In the genomic region with DNA sequence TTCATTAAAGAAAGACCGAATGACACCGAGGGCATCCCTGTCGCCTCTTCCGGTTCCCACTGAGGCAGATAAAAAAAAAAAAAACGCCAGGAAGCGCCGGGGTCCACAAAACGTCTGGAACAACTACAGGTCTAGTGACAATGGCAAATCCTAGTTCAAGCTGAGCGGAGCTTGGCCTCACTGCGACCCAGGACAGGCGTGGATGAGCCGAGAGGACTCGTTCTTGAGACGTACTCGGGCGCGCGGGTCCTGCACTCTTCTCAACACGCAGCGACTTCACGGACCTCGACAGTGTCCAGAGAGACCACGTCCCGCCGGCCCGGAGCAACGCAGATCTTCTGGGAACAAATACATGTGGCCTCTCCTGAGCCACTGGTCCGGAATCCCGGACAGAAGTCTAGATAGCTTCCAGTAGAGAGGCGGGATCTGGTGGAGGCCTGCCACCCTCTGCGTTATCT, we compare ENCODE assay signal across 8 mouse cellular contexts. TPM values are rescaled to one million over a fixed set of nuclear protein-coding genes. Genes with fewer than 3 reads are reported as not detected.
DNase-seq lines count a peak whose midpoint lies in the region; ATAC-seq lines count a peak whose summit lies in the region.

No protein-coding gene starts in this region.

- peaks cover 53% of the 10 kb centered on the region for H3K27me3 ChIP-seq in intestine, embryonic 14.5 days (replicated peaks; ENCODE audit: control insufficient read depth, insufficient read depth, low read length)

- peak overlapping the region; percentile 48 for H3K4me3 ChIP-seq in intestine, embryonic 14.5 days (ENCODE audit: low read depth, low read length)
- H3K4me3 ChIP-seq in macrophage (ENCODE audit: inconsistent target), result peak overlapping the region; percentile 14; the same call in 1 of the 2 replicates

- peak; percentile 22 for DNase-seq in CD4-positive, CD25-positive, alpha-beta regulatory T cell, adult 2 months (ENCODE audit: low read depth, low spot score)
- DNase-seq in thymus, postnatal 4 days, result peak; percentile 21
- DNase-seq in thymus, postnatal 36 days, result no peak
- DNase-seq in intestine, embryonic 14.5 days (ENCODE audit: low spot score), result peak; percentile 84
- no peak for DNase-seq in adipocyte (ENCODE audit: low spot score)
- DNase-seq in urinary bladder, postnatal 10 days (ENCODE audit: low spot score), result no peak

- H3K9ac ChIP-seq in intestine, embryonic 14.5 days (ENCODE audit: low read length), result peak overlapping the region; percentile 3; the same call in 1 of the 2 replicates

- no peak overlapping the region for H3K27ac ChIP-seq in intestine, embryonic 14.5 days (ENCODE audit: low read depth)
- no peak overlapping the region for H3K27ac ChIP-seq in macrophage

- H3K9me3 ChIP-seq in intestine, embryonic 14.5 days (ENCODE audit: control insufficient read depth, low read length), result no peaks in the 10 kb centered on the region; the same call in 1 of the 2 replicates

- no peaks in the 10 kb centered on the region for H3K36me3 ChIP-seq in intestine, embryonic 14.5 days (ENCODE audit: control insufficient read depth, insufficient read depth, low read length)
- no peaks in the 10 kb centered on the region for H3K36me3 ChIP-seq in macrophage (ENCODE audit: inconsistent target)

- no peaks in the 10 kb centered on the region for H3K79me2 ChIP-seq in macrophage (ENCODE audit: inconsistent target)

- H3K4me2 ChIP-seq in intestine, embryonic 14.5 days (ENCODE audit: low read length), result peak overlapping the region; percentile 92

- 0 out of 2 replicates have a peak, but pooled peaks cover 10% of the 10 kb centered on the region for H3K4me1 ChIP-seq in intestine, embryonic 14.5 days (replicated peaks; ENCODE audit: control insufficient read depth, insufficient read depth, low read length)

- ATAC-seq in CD4-positive, CD25-positive, alpha-beta regulatory T cell, adult 4 months, result no peak
- no peak for ATAC-seq in intestine, embryonic 14.5 days (replicated peaks; ENCODE audit: low FRiP score, low TSS enrichment, low read depth)

- under 1% methylated on average over 31 of the region's 31 CpGs for WGBS in intestine, embryonic 14.5 days
- 5% methylated on average over 31 of the region's 31 CpGs for WGBS in macrophage (ENCODE audit: missing documents)

RNA-seq across cellular contexts. Expression of a gene that starts 27.3 kb away (rescaled TPM):
- polyA plus RNA-seq in CD4-positive, CD25-positive, alpha-beta regulatory T cell, adult 4 months (2017; shearing (Covaris generic)), result 10 to 100 TPM; 29.6 to 34.2 TPM
- polyA plus RNA-seq in intestine, embryonic 14.5 days (2014; fragmentation: Nextera tagmentation; extraction: Ambion mirVana), result 39.5 and 49.8 TPM in 2 replicates
- 10 to 100 TPM; 13.6 to 77.7 (median 34.2) TPM for total RNA-seq in macrophage (2018; cell fraction: chromatin; rRNA removed)
- total RNA-seq in macrophage (2018; cell fraction: cytosol; rRNA removed), result 10 to 100 TPM in 17 of 26 experiments, 1 to 10 TPM in 9; 5.5 to 19.9 (median 12.2) TPM
- 10 to 100 TPM in 22 of 26 experiments, 1 to 10 TPM in 4; 8.0 to 68.0 (median 19.4) TPM for total RNA-seq in macrophage (2018; cell fraction: nucleus; rRNA removed)
- polyA plus RNA-seq in macrophage (2018), result 12.3 to 19.9 TPM (median 12.8 TPM) in 3 replicates

RNA-seq across cellular contexts. Expression of a gene that starts 27.4 kb away (rescaled TPM):
- polyA plus RNA-seq in CD4-positive, CD25-positive, alpha-beta regulatory T cell, adult 4 months (2017; shearing (Covaris generic)), result 10 to 100 TPM; 12.4 to 14.5 TPM
- polyA plus RNA-seq in intestine, embryonic 14.5 days (2014; fragmentation: Nextera tagmentation; extraction: Ambion mirVana), result 11.9 and 13.8 TPM in 2 replicates
- 1 to 10 TPM in 20 of 26 experiments, under 1 TPM in 6; 0.46 to 3.6 (median 1.9) TPM for total RNA-seq in macrophage (2018; cell fraction: chromatin; rRNA removed)
- 1 to 10 TPM; 1.9 to 4.1 (median 3.4) TPM for total RNA-seq in macrophage (2018; cell fraction: cytosol; rRNA removed)
- total RNA-seq in macrophage (2018; cell fraction: nucleus; rRNA removed), result 1 to 10 TPM in 24 of 26 experiments, under 1 TPM in 2; 0.59 to 4.0 (median 2.2) TPM
- 3.5 to 4.4 TPM (median 3.7 TPM) in 3 replicates for polyA plus RNA-seq in macrophage (2018)

Comparison
In these comparisons a context has a peak if more than half of its experiments do, and no peak if none do; other contexts are left out.
1. DNase-seq: peak in CD4-positive, CD25-positive, alpha-beta regulatory T cell, adult 2 months (single experiment), thymus, postnatal 4 days (single experiment) and intestine, embryonic 14.5 days (single experiment); none in thymus, postnatal 36 days (0 of 2), adipocyte (single experiment) and urinary bladder, postnatal 10 days (single experiment).